Mouse (Mus musculus): ENCODE measurements at regions not wholly inside any gene's neighbourhood (a gene's known extent, or its start where the extent isn't known, plus 50 kb on each side); places are given as distances from the start of the nearest gene placed in this dataset.

GRCm38 (mm10) chr9:8838356-8838755 lies 61.3 kb upstream of the Pgr start:
- TF ChIP-seq POLR2A (IDR thresholded peaks at IDR 0.05; ENCODE audit: borderline replicate concordance, extremely low read depth, insufficient read depth, insufficient read length, poor library complexity, severe bottlenecking) (no peak), CTCF (IDR thresholded peaks at IDR 0.05; ENCODE audit: borderline replicate concordance, extremely low read depth, insufficient read depth, insufficient read length) (no peak)

Data from brain, embryonic 14.5 days (tissue).